Mouse (Mus musculus) adrenal gland, postnatal 0 days (tissue): ENCODE data around the gene Slc32a1. TPM values are rescaled to one million over a fixed set of nuclear protein-coding genes. Genes with fewer than 3 reads are reported as not detected.

ENCODE experiments used
- microRNA-seq: library from miRNA; unstranded; fragments of <30 nt; microRNA quantifications from one replicate; pipeline ENCODE4, GENCODE M21; 2016; ENCODE audit warnings: borderline replicate concordance; ENCODE audit not compliant: insufficient number of aligned reads
- polyA plus RNA-seq: library from polyadenylated mRNA; unstranded; fragments of >200 nt; fragmentation: Nextera tagmentation; extraction: Ambion mirVana; gene quantifications from 2 replicates; pipeline ENCODE4 v1.2.1, GENCODE M21; 2015

The Slc32a1 gene
- not detected in 2 replicates for polyA plus RNA-seq

DNA sequence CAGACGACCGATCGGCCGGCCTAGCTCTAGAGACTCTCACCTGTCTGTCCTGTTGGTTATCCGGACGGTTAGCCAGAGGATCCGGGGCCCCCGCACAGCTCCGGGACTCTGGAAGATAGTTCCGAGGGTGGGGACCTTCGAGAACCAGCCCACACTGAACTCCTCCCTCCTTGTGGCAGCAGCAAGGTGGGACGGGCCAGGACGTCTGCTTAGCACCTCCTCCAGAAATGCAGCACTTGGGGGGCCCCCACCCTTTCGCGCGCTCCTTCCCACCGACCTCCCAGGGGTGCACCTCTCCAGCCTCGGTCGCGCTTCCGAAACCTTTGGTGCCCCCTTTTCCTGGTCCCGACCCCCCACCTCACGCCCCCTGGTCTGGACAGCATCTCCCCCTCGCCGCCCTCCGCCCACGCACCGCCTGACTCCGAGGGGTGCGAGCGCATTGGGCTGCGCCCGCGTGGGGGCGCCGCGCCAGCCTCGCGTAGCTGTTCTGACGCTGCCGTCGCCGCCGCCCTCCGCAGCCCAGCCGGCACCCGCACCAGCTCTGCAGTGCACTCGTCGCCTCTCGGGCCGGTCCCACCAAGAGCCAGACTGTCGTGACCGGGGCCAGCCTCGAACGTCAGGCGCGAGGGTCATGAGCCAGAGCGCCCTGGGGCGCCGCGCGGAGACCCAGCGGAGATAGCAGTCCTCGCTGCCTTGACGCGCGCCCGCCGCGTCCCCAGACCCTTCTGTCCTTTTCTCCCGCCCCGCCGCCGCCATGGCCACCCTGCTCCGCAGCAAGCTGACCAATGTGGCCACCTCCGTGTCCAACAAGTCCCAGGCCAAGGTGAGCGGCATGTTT, at the start of gene Slc32a1:
Gene Slc32a1, plus strand, starts transcription at position 280 of the 838 bp plus-strand sequence.

DNA sequence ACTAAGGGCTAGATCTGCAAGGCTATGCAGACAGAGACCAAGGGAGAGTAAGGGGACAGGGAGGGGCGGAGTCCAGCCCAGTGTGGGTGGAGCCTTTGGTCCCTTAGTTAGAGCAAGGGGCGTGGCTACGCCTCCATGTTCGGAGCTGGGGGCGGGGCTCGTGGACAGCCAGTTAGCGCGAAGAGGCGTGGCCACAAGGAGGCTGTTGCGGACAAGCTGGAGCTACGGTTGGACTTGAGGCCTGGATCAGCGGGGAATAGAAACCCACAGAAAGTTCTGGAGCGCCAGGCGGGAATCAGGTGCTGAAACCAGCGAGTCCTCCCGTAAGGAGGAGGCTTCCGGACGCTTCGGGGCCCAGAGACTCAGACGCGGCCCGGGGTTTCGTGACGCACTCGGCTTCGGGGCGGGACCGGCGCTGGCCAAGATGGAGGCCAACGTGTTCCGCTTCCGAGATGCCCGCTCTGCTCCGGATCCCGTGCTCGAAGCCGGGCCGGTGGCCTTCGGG, 14.2 kb downstream of the Slc32a1 start, which contains the start of gene Actr5:
Gene Actr5, plus strand, starts transcription at position 171 of the 505 bp plus-strand sequence.

DNA sequence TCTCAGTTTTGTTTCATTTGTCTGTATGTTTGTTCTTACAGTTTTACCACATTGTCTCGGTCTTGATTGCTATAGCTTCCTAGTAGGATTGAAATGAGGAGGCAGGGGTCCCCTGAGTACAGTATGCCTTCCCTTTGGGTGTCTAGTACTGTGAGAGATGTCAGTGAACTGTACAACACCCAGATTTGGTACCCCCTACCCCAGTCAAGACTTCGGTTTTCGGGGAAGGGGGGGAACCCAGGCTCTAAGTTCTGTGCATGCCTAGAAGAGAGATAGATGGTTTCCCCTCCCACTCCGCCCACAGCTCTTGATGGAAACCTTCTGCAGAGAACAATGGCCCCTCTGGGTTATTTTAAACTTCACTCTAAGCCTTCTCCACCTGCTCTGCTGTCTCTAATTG, 54.5 kb downstream of the Slc32a1 start, which contains the start of gene Ppp1r16b:
Gene Ppp1r16b, plus strand, starts transcription at position 301 of the 400 bp plus-strand sequence.

Small RNAs within 50 kb of the gene (microRNA-seq; reads per million reads assigned to microRNA genes)
- gene Mir3474, result 3.2 reads per million

Other genes with a start within 250 kb of the Slc32a1 start
- 14.4 and 34.9 TPM in 2 replicates for gene Snhg11, start 235.1 kb upstream of the Slc32a1 start, polyA plus RNA-seq
- 13.8 and 20.5 TPM in 2 replicates for gene Ralgapb, start 200.9 kb upstream of the Slc32a1 start, polyA plus RNA-seq
- gene Adig, start 108.2 kb upstream of the Slc32a1 start, polyA plus RNA-seq, result 1.9 TPM in 1 of 2 replicates, not detected in the other
- gene Arhgap40, start 98.0 kb upstream of the Slc32a1 start, polyA plus RNA-seq, result not detected in 2 replicates
- gene Actr5, start 14.1 kb downstream of the Slc32a1 start, polyA plus RNA-seq, result 6.5 and 10.1 TPM in 2 replicates
- 3.6 and 5.0 TPM in 2 replicates for gene Ppp1r16b, start 54.6 kb downstream of the Slc32a1 start, polyA plus RNA-seq
- gene Fam83d, start 157.3 kb downstream of the Slc32a1 start, polyA plus RNA-seq, result 7.9 and 8.6 TPM in 2 replicates
- gene Dhx35, start 184.0 kb downstream of the Slc32a1 start, polyA plus RNA-seq, result 6.1 and 9.7 TPM in 2 replicates